ENCODE assay signal across 21 mouse cellular contexts in the genomic region with DNA sequence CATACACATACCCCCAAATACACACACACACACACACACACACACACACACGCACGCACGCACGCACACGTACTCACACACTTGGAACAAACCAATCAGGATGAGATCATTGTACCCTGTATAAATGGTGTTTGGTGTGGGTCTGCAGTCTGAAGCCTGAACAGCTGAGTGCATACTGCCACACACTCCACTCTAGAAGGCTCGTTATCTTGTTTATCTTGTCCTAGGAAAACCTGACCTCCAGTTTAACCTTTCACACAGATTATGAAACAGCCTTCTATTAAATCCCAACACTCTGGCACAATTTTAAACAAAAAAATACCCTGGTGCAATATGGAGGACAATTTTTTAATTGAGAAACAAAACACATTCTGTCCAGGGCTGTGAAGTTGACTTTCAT.
A peak's percentile ranks its signal among the peaks of the same experiment; 100 is the strongest.
DNase-seq lines count a peak whose midpoint lies in the region; ATAC-seq and TF ChIP-seq lines count a peak whose summit lies in the region.
"Had no signal": no experiment of that assay in that cellular context is flagged by ENCODE, and none has a peak within 500 bp of the region (broad histone marks: within the 10 kb centered on the region; RNA-seq: fewer than 3 reads in every experiment).

No protein-coding gene starts in this region.

- no peak for TF ChIP-seq CTCF in liver, adult 2 months (IDR thresholded peaks at IDR 0.05; ENCODE audit: low read depth, low read length)
- TF ChIP-seq CTCF in lung, postnatal 0 days (IDR thresholded peaks at IDR 0.05), result no peak
- no peak for TF ChIP-seq CTCF in liver, postnatal 0 days (IDR thresholded peaks at IDR 0.05; ENCODE audit: low read depth)

- H3K4me2 ChIP-seq in forebrain, embryonic 16.5 days (ENCODE audit: low read length), result no peak overlapping the region
- H3K4me2 ChIP-seq in forebrain, embryonic 11.5 days (ENCODE audit: low read depth, low read length, severe bottlenecking), result no peak overlapping the region
- H3K4me2 ChIP-seq in liver, embryonic 12.5 days, result no peak overlapping the region
- no peak overlapping the region for H3K4me2 ChIP-seq in lung, postnatal 0 days (replicated peaks; ENCODE audit: low read depth, low read length)
- H3K4me2 ChIP-seq in liver, postnatal 0 days (ENCODE audit: low read depth, low read length), result no peak overlapping the region
- H3K4me2 ChIP-seq: embryonic facial prominence, embryonic 13.5 days; forebrain, embryonic 13.5 days; heart, embryonic 11.5 days; hindbrain, embryonic 15.5 days had no signal

- DNase-seq in forebrain, embryonic 11.5 days (ENCODE audit: low spot score), result no peak
- peak; percentile 81 for DNase-seq in liver, adult 2 months (ENCODE audit: extremely low read depth, low read depth, low spot score)
- peak; percentile 39 for DNase-seq in lung, postnatal 0 days (ENCODE audit: low spot score)
- DNase-seq in lung, postnatal 25 days (ENCODE audit: low spot score), result no peak
- no peak for DNase-seq in liver, postnatal 0 days
- no peak for DNase-seq in spleen, postnatal 4 days (ENCODE audit: low spot score in 2 of 2)
- DNase-seq: cerebellum, adult 11 months; cerebellum, adult 9-11 months; gastrocnemius, postnatal 10 days; heart, adult 11 months; kidney, postnatal 10 days; right cerebral cortex, postnatal 14 days had no signal

- H3K4me1 ChIP-seq in forebrain, embryonic 16.5 days (replicated peaks; ENCODE audit: control insufficient read depth, insufficient read depth, low read length), result peaks cover 12% of the 10 kb centered on the region
- H3K4me1 ChIP-seq in forebrain, embryonic 11.5 days (replicated peaks; ENCODE audit: control insufficient read depth, insufficient read depth, low read length), result no peaks in the 10 kb centered on the region
- peaks cover 2% of the 10 kb centered on the region; the same call in 1 of the 2 replicates for H3K4me1 ChIP-seq in liver, adult 2 months (ENCODE audit: control insufficient read depth, insufficient read depth, low read length)
- no peaks in the 10 kb centered on the region for H3K4me1 ChIP-seq in liver, embryonic 12.5 days
- no peaks in the 10 kb centered on the region for H3K4me1 ChIP-seq in lung, postnatal 0 days (ENCODE audit: insufficient read depth, low read depth, low read length)
- no peaks in the 10 kb centered on the region for H3K4me1 ChIP-seq in liver, postnatal 0 days (ENCODE audit: insufficient read depth)

- 0 out of 2 replicates have a peak, but pooled peaks have one; percentile 19 for TF ChIP-seq EP300 in lung, postnatal 0 days (IDR thresholded peaks at IDR 0.05)
- no peak for TF ChIP-seq EP300 in liver, postnatal 0 days (IDR thresholded peaks at IDR 0.05; ENCODE audit: low read depth)

- TF ChIP-seq POLR2A in liver, adult 2 months (IDR thresholded peaks at IDR 0.05; ENCODE audit: extremely low read depth, insufficient read depth, low read length), result no peak

- WGBS in forebrain, embryonic 16.5 days, result 60% methylated on average over 6 of the region's 6 CpGs
- WGBS in forebrain, embryonic 11.5 days, result 78% methylated on average over 6 of the region's 6 CpGs
- 37% methylated on average over 6 of the region's 6 CpGs for WGBS in liver, adult 2 months
- WGBS in liver, embryonic 12.5 days (ENCODE audit: insufficient replicate concordance), result 73% methylated on average over 6 of the region's 6 CpGs
- WGBS in lung, postnatal 0 days, result 59% methylated on average over 6 of the region's 6 CpGs
- 70% methylated on average over 6 of the region's 6 CpGs for WGBS in liver, postnatal 0 days (ENCODE audit: insufficient replicate concordance)

- no peaks in the 10 kb centered on the region for H3K79me2 ChIP-seq in liver, adult 2 months (ENCODE audit: control insufficient read depth, insufficient read depth, low read length)

- H3K36me3 ChIP-seq in forebrain, embryonic 16.5 days (ENCODE audit: control insufficient read depth, insufficient read depth), result no peaks in the 10 kb centered on the region
- H3K36me3 ChIP-seq in forebrain, embryonic 11.5 days (ENCODE audit: control insufficient read depth, insufficient read depth, low read length), result no peaks in the 10 kb centered on the region
- H3K36me3 ChIP-seq in liver, adult 2 months (ENCODE audit: control insufficient read depth, insufficient read depth, low read length), result no peaks in the 10 kb centered on the region
- H3K36me3 ChIP-seq in liver, embryonic 12.5 days, result no peaks in the 10 kb centered on the region
- no peaks in the 10 kb centered on the region for H3K36me3 ChIP-seq in lung, postnatal 0 days (ENCODE audit: insufficient read depth, low read length)
- no peaks in the 10 kb centered on the region for H3K36me3 ChIP-seq in liver, postnatal 0 days (replicated peaks; ENCODE audit: insufficient read depth, low read length)
- H3K36me3 ChIP-seq: embryonic facial prominence, embryonic 13.5 days; hindbrain, embryonic 15.5 days; midbrain, embryonic 10.5 days had no signal

- no peak overlapping the region for H3K27ac ChIP-seq in forebrain, embryonic 16.5 days (ENCODE audit: low read length)
- H3K27ac ChIP-seq in forebrain, embryonic 11.5 days (ENCODE audit: low read depth, low read length), result no peak overlapping the region
- H3K27ac ChIP-seq in liver, adult 2 months (replicated peaks; ENCODE audit: insufficient read depth, low read depth, low read length), result no peak overlapping the region
- H3K27ac ChIP-seq in liver, embryonic 12.5 days, result no peak overlapping the region
- H3K27ac ChIP-seq in lung, postnatal 0 days (ENCODE audit: low read length), result no peak overlapping the region
- no peak overlapping the region for H3K27ac ChIP-seq in liver, postnatal 0 days (ENCODE audit: low read depth)
- H3K27ac ChIP-seq: forebrain, embryonic 13.5 days; hindbrain, embryonic 15.5 days; midbrain, embryonic 10.5 days had no signal

- no peaks in the 10 kb centered on the region for H3K9me3 ChIP-seq in forebrain, embryonic 16.5 days (ENCODE audit: control insufficient read depth, low read length)
- no peaks in the 10 kb centered on the region for H3K9me3 ChIP-seq in forebrain, embryonic 11.5 days (ENCODE audit: control insufficient read depth, low read length)
- H3K9me3 ChIP-seq in liver, embryonic 12.5 days (replicated peaks), result no peaks in the 10 kb centered on the region
- no peaks in the 10 kb centered on the region for H3K9me3 ChIP-seq in lung, postnatal 0 days (ENCODE audit: low read length)
- no peaks in the 10 kb centered on the region for H3K9me3 ChIP-seq in liver, postnatal 0 days (ENCODE audit: low read length)
- H3K9me3 ChIP-seq: embryonic facial prominence, embryonic 13.5 days; forebrain, embryonic 13.5 days; hindbrain, embryonic 15.5 days; midbrain, embryonic 10.5 days had no signal

- H3K27me3 ChIP-seq in forebrain, embryonic 16.5 days (replicated peaks; ENCODE audit: control insufficient read depth, insufficient read depth, low read length), result no peaks in the 10 kb centered on the region
- no peaks in the 10 kb centered on the region for H3K27me3 ChIP-seq in forebrain, embryonic 11.5 days (ENCODE audit: control insufficient read depth, insufficient read depth, low read length)
- H3K27me3 ChIP-seq in liver, adult 2 months (ENCODE audit: control insufficient read depth, insufficient read depth, low read length), result no peaks in the 10 kb centered on the region
- no peaks in the 10 kb centered on the region for H3K27me3 ChIP-seq in liver, embryonic 12.5 days (replicated peaks)
- H3K27me3 ChIP-seq in lung, postnatal 0 days (replicated peaks; ENCODE audit: insufficient read depth, low read length), result no peaks in the 10 kb centered on the region
- no peaks in the 10 kb centered on the region for H3K27me3 ChIP-seq in liver, postnatal 0 days (ENCODE audit: insufficient read depth, low read length)
- H3K27me3 ChIP-seq: embryonic facial prominence, embryonic 13.5 days; forebrain, embryonic 13.5 days; hindbrain, embryonic 15.5 days; Patski had no signal

- no peak overlapping the region for H3K4me3 ChIP-seq in forebrain, embryonic 16.5 days (replicated peaks; ENCODE audit: low read length)
- H3K4me3 ChIP-seq in forebrain, embryonic 11.5 days (ENCODE audit: low read depth, low read length), result no peak overlapping the region
- H3K4me3 ChIP-seq in liver, adult 2 months (ENCODE audit: insufficient read depth, low read depth, low read length), result no peak overlapping the region
- H3K4me3 ChIP-seq in liver, embryonic 12.5 days, result no peak overlapping the region
- no peak overlapping the region for H3K4me3 ChIP-seq in lung, postnatal 0 days (ENCODE audit: low read depth, low read length)
- H3K4me3 ChIP-seq in liver, postnatal 0 days (ENCODE audit: low read depth, low read length), result no peak overlapping the region
- H3K4me3 ChIP-seq: embryonic facial prominence, embryonic 13.5 days; erythroblast, embryonic 14.5 days; forebrain, embryonic 13.5 days; hindbrain, embryonic 15.5 days; midbrain, embryonic 10.5 days had no signal

- ATAC-seq in forebrain, embryonic 16.5 days, result peak; percentile 56
- no peak for ATAC-seq in forebrain, embryonic 11.5 days (replicated peaks; ENCODE audit: low FRiP score)
- ATAC-seq in liver, embryonic 12.5 days, result no peak
- ATAC-seq in lung, postnatal 0 days, result peak; percentile 37
- ATAC-seq in liver, postnatal 0 days, result peak; percentile 78
- ATAC-seq: forebrain, embryonic 13.5 days; Patski had no signal

- H3K9ac ChIP-seq in forebrain, embryonic 16.5 days (replicated peaks; ENCODE audit: low read depth, low read length), result no peak overlapping the region
- no peak overlapping the region for H3K9ac ChIP-seq in forebrain, embryonic 11.5 days (ENCODE audit: low read length)
- H3K9ac ChIP-seq in liver, adult 2 months (ENCODE audit: low read depth, low read length), result no peak overlapping the region
- no peak overlapping the region for H3K9ac ChIP-seq in liver, embryonic 12.5 days
- no peak overlapping the region for H3K9ac ChIP-seq in lung, postnatal 0 days (replicated peaks; ENCODE audit: low read depth)
- no peak overlapping the region for H3K9ac ChIP-seq in liver, postnatal 0 days (replicated peaks)
- H3K9ac ChIP-seq: embryonic facial prominence, embryonic 13.5 days; forebrain, embryonic 13.5 days; hindbrain, embryonic 15.5 days had no signal

Comparison
In these comparisons a context has a peak if more than half of its experiments do, and no peak if none do; other contexts are left out.
1. ATAC-seq: peak in forebrain, embryonic 16.5 days (single experiment), lung, postnatal 0 days (single experiment) and liver, postnatal 0 days (single experiment); none in forebrain, embryonic 11.5 days (single experiment) and liver, embryonic 12.5 days (single experiment).
2. DNase-seq: peak in liver, adult 2 months (single experiment) and lung, postnatal 0 days (single experiment); none in forebrain, embryonic 11.5 days (single experiment), lung, postnatal 25 days (single experiment), liver, postnatal 0 days (single experiment) and spleen, postnatal 4 days (0 of 2).